Mouse (Mus musculus) urinary bladder, postnatal 10 days (tissue): ENCODE data around the gene Enox1.

Experiments
- DNase-seq: peaks from one replicate; pipeline ENCODE4 v3.0.0; 2022; ENCODE audit warnings: low spot score

Enox1 gene

DNA sequence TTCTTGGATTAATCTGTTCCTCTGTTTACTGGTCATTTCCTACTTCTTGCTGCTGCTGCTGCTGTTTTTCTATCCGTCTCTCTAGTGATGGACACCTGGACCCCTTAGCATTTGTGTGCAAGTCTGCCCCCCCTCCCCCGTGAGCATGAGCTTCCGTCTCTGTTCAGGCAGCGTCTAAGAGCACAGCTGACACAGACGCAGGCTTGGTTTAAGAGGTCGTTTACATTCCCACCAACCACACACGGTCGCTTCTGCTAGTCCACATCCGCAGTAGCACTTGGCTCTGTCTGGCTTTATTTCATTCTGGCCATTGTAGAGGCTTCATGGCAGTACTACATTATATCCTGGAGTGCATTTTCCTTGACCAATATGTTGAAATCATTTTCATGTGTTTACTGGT lies 301.7 kb downstream of the Enox1 start:
- no peak for DNase-seq

DNA sequence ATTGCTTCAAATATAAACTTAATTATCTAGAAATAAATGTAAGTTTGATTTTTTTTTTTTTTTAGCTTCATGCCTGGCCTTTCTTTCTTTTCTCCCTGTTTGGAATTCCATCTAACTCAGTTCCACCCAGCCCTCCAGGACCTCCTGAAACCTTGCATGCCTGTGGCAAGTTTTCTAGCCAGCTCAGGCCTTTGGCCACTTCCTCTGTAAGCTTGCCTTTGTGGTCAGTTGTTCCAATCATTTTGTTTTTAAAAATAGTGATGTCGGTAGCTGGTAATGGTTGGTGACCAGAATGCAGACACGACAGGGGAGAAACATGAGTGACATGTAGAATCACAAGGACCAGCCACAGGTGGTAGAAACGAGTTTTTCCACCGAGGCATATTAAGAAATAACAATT lies 307.4 kb downstream of the Enox1 start:
- DNase-seq = no peak

DNA sequence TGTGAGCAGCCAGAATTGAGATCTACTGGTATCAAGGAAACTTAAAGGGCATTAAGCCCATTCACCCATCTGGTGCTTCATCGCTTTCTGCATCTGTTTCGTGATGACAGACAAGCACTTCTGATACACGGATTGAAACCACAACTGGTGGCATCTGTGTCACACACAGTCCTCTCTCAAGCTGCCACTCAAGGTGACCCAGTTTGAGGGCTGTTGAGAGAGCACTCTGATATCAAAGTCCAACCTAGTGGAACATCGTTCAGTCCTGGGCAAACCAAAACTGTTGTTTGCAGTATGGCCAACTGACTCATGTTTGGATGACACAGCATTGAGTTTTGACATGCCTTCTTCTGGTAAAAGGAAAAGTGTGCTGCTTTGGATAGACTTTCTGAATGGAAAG lies 308.2 kb downstream of the Enox1 start:
- no peak for DNase-seq

DNA sequence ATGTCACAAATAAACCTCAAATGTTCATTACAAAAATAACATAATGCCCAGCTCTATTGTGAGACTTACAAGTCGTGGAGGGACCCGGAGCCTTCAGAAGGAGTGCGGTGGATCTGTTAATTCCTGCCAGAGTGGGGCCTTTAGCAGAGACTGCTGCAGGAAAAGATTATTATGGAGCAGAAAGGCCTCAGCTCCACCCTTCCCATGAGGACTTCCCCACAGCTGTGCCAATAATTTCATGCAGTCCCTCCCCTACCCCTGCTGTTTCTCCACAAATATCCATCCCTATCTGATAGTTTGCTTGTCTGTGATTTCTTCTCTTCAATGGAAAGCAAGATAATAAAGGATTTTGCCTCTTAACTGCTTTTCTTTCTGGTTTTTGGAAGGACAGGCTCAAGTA lies 314.0 kb downstream of the Enox1 start:
- DNase-seq = no peak

DNA sequence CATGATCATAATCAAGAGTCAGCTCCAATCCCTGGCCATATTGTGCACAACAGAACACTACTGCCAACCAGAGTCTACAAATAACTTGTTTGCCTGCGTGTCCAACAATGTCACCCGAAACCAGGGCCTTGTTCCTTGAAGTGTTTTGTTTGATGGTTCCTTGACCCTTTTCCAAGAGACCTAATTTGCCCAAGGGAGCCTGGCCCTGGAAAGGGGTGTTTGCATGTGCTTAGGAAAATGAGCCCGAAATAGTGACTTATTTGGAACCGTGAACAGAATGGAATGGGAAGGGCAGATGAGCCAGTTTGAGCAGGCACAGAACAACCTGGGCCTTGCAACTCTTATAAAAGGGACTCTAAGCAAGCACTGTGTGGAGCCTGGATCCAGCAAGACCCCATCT lies 316.9 kb downstream of the Enox1 start:
- no peak for DNase-seq

DNA sequence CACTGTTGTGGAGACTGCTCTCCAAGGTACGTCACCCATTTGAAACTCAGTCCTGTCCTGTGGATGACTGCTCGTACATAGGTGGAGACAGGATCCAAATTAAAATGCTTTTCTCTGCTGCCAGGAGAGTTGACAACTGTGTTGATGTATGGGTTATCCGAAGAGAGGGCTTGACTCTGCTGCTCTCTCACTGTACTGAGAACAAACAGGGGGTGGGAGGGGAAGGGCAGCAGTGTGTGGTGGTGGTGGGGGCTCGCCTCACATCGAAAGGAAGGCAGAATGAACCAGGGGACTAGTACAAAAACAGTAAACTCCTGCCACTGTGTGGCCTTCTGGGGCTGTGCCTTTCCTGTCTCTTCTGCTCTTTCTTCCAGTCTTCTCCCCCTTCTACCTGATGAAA lies 317.5 kb downstream of the Enox1 start:
- no peak for DNase-seq

DNA sequence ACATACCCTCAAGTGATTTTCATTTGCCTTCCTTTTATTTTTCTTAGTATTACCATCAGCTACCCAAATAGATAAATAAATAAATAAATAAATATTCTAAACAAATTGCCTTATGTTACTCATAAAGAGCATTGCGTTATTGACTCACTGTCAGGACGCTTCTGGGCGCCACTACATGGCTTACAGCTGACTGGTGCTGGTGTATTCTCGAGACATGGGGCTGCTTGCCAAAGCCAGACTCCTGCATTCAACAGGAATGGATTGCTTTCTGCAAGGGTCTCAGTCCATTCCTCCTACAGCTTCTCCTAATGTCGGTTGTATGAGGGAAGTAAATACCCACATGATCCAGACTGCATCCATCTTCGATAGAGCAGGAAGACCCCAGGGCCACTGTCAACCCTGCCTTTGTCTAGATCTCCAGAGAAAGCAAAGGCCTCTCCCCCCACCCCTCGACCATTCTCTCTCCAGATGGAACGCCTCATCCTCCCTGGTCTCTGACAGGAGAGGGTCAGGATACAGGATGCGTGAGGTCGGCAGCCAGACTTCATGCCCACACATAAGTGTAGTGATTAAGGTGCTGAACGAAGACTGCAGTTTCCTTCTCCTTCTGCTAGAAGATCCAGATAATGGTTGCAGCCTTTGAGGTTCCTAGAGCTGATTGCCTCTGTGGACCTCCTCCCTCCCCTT lies 318.7 kb downstream of the Enox1 start:
- DNase-seq = no peak

DNA sequence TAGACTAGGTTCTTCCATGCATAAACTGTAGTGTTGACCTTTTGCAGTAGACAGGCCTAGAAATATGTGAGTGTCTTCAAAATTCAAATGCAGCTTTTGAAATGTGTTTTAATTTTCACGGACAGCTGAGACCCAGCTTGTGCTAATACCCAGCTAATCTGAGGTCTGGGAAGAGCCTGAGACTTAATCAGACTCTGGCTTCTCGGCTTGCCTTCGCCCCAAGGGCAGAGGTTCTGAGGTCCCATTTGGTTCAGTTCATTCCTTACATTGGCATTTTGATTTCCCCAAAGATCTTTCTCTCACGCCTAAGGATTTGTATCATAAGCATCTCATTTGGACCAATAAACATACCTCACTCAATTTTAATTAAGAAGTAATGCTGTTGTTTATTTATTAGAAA lies 321.1 kb downstream of the Enox1 start:
- no peak for DNase-seq

DNA sequence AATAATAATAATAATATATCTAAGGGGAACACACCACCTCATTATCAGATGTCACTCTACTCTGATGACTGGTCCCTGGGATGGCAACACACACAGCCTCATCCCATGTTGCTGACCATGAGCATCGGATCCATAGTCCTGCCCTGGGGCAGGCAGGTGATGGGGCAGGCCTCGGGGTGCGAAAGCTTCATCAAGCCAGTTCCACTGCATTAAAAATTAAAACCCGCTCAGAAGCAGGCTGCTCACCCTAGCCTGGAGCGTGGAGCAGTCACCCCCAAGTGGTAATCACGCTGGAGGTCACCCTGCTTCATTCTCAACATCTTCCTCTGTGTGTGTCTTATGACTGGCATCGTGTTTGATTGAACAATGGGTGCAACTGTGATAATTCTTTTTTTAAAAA lies 321.6 kb downstream of the Enox1 start:
- DNase-seq = no peak

DNA sequence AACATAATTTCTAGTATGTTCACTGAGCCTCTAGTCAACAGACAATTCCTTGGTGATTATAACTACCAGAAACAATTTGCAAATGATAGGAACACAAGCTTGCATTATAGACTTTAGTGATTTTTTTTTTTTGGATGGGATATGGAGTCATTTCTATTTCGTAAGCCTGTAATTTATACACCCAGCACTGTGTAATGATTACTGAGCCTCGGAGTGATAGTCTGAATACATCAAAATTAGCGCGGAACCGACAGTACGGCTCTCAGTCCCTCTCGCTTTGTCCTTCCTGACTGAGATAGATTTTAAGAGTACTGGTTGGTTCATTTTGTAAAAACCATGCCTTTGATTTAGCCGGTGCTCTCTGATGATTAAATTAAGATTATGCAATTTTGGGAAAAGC lies 322.1 kb downstream of the Enox1 start:
- no peak for DNase-seq

DNA sequence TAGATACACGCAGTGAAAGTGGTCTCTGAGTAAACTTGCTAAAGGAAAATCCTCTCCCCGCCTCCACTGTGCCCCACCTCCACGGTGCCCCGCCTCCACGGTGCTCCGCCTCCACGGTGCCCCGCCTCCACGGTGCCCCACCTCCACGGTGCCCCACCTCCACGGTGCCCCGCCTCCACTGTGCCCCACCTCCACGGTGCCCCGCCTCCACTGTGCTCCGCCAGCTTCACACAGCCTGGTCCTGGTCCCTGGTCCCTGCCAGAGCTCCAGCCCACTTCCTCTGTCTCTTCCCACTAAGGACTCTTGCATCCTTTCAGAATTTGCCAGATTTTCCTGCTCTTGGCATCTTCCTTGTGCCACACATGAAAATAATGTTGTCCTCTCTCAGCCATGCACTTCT lies 326.5 kb downstream of the Enox1 start:
- DNase-seq = no peak

DNA sequence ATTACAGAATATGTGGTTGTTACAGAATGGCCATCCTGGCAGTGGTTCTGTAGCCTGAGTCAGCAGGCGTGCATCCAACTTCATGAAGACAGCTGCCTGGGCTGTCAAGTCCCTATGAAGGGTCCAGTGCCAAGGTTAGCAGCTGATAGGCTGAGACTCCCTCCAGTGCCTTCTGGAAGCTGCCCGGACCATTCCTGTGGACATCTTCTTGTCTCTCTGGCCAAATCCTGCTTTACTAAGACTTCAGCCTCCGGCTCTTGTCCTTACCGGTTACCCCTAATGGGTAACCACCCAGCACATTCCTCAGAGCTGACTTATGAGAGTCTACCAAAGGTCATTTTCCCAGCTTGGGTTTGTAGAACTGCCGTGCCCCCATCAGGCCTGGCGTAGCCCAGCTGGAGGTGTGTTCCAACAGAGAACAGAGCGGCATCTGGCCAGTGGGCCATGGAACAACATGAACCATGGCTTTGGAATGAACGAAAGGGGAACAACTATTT lies 328.4 kb downstream of the Enox1 start:
- no peak for DNase-seq

DNA sequence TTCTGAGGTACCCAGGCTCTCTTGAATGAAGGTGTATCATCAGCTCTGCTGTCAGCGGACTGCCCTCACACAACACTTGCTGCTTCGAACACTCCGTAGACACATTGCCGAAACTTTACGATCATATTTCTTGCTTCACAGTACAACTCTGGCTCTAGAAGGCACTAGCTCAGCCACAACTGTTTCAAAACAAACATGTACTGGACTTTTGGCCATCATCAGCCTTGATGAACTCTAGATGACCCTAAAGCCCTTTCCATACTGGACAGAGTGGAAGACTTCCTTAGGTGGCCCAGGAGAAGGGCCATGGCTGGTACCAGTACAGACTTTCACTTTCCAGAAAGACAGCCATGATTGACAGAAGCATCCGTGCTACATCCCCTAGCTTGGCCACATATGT lies 334.1 kb downstream of the Enox1 start:
- no peak for DNase-seq

DNA sequence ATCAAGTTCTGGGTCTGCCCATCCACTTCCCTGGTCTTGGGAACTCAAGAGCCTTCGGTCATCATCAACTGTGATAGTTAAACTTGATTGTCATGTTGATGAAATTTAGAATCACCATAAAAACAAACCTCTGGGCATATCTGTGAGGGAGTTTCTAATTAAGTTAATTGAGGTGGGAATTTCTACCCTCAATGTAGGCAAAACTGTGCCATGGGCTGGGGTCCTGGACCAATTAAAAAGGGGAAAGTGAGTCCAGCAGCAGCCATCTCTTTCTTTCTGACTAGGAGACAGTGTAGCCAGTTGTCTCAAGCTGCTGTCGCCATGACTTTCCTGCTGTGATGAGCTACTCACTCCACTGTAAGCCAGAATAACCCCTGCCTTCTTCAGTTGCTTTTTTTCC lies 335.2 kb downstream of the Enox1 start:
- DNase-seq = no peak

DNA sequence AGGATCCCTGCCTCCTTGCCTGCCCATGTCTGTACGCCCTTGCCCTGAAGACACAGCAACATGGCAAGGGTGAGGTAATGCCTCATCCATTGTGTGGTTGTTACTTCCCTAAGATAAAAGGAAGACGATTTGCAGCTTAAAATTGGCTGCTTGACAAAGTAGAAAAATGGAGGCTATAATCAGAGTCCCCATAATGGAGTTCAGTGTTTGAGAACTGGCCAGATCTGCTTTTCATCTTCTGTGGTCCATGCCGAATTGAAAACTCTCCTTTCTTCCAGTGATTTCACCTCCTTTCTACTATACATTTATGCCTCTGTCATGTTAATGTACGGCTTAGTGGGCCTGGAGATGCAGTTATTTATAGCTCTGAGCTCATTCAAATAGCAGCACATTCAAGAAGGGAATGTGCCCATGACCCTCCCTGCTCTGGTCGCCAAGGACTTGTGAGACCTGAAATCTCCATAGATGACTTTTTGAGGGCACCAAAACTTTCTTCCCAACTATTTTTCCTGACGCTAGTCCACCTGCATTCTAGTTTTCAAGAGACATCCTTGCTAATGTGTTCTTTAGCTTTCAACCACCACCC lies 343.5 kb downstream of the Enox1 start:
- DNase-seq = no peak

DNA sequence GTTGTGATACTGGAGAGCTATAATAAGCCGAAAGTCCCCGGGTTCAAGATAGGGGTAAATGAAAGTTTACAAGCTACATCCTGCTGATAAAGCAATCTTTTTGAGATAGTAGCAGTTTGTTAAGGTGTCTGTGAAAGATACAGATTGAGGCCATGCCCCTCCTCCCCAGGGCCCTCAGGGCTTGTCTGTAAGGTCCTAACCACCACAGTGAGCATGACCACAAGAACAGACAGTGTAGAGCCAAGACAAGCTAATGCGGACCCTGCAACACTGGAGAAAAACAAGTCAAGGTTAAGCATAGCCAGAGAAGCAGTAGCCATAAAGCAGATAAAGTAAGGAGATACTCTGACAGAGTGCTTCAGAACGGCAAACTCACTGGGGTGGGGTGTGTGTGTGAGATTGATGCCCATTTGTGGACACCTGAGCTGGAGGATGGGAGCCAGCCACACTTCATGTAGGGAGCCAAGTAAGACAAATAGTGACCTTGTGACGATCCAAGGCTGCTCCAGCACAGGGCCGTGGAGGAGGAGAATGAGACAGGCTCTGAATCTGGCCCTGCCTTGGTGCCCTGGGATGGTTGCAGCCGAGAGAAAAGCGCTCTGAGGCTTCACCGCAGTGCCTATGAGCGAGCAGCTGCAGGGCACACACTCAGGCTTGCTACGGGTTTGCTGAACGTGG lies 348.0 kb downstream of the Enox1 start:
- no peak for DNase-seq

DNA sequence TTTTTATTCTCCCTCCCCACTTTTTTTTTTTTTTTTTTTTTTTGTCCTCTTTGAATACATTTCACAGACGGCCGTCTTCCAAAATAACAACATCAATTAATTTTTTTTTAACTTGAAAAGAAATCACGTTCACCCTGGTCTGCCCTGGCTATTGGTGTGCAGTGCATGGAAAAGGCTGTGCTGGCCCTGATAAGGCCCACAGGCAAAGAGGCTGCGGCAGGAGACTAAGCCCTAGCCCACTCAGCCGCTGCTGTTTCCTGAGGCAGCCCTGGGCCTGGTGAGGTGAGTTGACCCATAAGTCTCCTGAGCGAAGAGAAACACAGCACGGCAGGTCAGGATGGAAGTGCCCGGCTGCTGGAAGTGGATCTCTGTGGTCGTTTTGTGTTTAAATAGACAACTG lies 349.8 kb downstream of the Enox1 start:
- DNase-seq = no peak

DNA sequence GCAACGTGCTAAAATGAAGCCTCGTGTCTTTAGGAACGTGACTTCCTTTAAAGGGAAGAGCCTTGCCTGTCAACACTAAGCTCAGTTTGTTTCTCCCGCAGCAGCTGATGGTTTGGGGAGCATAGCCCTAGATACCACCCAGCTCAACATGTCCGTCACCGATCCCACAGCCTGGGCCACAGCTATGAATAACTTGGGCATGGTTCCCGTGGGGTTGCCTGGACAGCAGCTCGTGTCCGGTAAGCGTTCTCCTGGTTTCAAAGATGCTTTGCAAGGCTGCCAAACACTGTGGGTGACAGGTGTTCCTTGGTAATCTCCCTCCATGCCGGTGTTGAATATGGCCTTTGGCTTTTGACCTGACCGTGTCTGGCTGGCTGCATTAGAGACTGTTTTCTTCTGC lies 351.5 kb downstream of the Enox1 start:
- no peak for DNase-seq

DNA sequence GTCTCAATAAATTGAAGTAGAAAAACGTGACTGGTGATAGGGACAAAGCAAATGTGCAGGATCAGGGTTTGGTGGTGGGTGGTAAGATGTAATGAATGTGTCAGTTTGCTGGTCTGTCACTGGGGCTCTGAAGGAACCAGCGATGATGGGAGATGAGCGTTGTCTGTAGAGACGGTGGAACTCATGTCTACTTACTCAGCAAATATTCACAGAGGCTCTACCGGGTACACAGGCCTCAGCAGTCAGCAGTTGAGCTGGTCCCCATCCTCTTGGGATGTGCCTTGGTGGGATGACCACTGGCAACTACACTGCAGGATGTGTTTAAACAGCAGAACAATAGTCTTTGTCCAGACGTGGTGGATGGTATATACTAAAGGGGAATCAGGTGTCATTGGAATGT lies 352.5 kb downstream of the Enox1 start:
- no peak for DNase-seq

DNA sequence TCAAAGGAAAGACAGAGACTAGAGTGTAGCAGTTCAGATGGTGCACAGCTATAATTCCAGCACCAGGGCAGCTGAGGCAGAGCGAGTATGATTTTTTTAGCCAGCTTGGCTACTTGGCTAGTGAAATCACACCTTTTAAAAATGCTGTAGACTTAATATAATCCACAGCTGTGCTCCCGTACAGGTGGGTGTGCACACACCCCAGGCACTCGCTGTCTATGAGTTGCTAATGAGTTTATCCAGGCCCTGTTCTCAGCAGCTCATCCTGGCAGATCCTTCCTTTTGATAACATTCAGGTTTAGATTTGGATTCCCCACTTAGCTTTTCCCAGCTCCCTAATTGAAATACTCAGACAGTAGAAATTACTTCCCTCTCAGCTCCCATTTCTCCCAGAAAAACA lies 353.4 kb downstream of the Enox1 start:
- DNase-seq = no peak

DNA sequence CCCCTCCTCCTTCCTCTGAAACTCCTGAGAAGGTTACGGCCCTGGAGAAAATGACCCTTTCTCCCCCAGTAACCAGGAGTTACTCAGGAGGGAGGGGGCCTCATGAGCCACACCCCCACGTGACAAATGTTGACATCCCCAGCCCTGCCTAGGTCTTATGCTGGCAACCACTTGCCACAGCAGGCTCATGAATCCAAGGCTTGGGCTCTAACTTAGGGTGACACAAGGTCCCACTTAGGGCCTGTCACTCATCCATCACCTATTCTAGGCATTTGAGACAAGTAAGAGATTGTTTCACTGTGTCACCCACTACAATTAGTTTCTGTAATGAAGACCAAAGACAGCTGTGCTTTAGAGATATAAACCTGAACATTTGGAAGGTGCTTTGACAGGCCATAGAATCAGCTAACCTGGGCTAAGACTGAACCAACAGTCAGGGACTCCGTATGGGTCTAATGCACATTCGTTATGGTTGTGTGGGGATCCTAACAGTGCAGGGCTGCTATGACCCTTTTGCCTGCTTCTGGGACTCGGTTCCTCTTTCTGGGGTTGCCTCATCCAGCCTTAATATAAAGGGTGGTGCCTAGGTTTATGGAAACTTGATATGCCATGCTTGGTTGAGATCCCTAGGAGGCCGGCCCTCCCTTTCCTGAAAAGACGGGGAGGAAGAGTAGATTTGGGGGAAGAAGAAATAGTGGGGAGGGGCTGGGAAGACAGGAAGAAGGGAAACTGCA lies 354.7 kb downstream of the Enox1 start:
- no peak for DNase-seq

DNA sequence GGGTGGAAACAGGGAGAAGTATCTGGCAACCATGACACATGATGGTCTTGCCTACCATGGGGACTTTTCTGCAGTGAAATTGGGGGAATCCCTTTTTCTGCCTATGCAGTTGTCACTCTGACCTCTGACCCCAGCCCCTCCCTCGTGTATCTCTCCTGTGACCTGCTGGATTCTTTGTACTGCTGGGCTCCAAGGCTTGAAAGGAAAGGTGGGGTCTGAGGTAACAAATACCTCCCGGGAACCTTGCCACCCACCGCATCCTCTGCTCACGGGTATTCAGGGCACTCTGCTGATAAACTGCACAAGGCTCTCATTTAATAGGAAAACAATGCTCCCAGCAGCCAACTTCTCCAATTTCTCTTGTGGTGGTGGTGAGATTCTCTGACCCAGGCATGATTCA lies 361.5 kb downstream of the Enox1 start:
- DNase-seq = no peak
